ENCODE assay signal across 13 mouse cellular contexts in the genomic region with DNA sequence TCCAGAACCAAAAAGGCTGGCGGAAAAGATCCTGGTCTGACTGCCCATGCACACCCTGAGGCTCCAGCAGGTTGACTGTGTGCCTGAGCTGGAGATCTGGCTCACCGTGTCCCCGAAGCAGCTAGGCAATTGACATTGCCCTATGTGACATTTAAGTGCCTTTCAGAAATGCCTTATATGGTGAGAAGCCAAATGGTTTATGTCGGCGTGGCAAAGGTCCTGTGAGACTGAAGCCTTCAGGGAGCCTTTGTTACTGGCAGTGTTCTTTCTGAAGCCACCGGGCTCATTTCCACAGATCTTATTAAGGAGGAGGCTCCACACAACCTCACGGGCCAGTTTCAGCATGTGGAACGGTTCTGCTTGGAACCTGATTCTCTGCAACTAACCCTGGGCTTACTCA.
"Had no signal": no experiment of that assay in that cellular context is flagged by ENCODE, and none has a peak within 500 bp of the region (broad histone marks: within the 10 kb centered on the region; RNA-seq: fewer than 3 reads in every experiment).

No protein-coding gene starts in this region.

- H3K27me3 ChIP-seq: liver, embryonic 13.5 days; lung, embryonic 15.5 days; midbrain, embryonic 15.5 days; neural tube, embryonic 13.5 days had no signal

- H3K36me3 ChIP-seq: limb, embryonic 12.5 days; liver, embryonic 13.5 days; lung, embryonic 15.5 days; midbrain, embryonic 15.5 days; neural tube, embryonic 13.5 days had no signal

- H3K27ac ChIP-seq: layer of hippocampus, adult 2 months; limb, embryonic 12.5 days; liver, embryonic 13.5 days; lung, embryonic 15.5 days; macrophage; midbrain, embryonic 15.5 days; neural tube, embryonic 13.5 days had no signal

- DNase-seq: liver; liver, embryonic 13.5 days; liver, postnatal 0 days; lung, postnatal 14 days; right cerebral cortex, postnatal 25 days; thymus, postnatal 36 days had no signal

- H3K4me3 ChIP-seq: layer of hippocampus, adult 2 months; limb, embryonic 12.5 days; liver, embryonic 13.5 days; lung, embryonic 15.5 days; megakaryocyte, embryonic 14.5 days; midbrain, embryonic 15.5 days; neural tube, embryonic 13.5 days had no signal
